Mouse (Mus musculus) frontal cortex, adult 2 months (tissue): ENCODE measurements at regions not wholly inside any gene's neighbourhood (a gene's known extent, or its start where the extent isn't known, plus 50 kb on each side); places are given as distances from the start of the nearest gene placed in this dataset.

Source experiments
- DNase-seq, 2 experiments: peaks; one replicate each; pipeline ENCODE4 v3.0.0; 2022; ENCODE audit warnings: low spot score in 1 of 2; ENCODE audit errors: extremely low spot score in 1 of 2

- peak in 1 of 2 experiments; percentile 0 for DNase-seq
These were observed 774.2 kb upstream of the Ppp6c start for GRCm38 (mm10) chr2:40000456-40000855.
